Mouse (Mus musculus) heart, postnatal 0 days (tissue): ENCODE measurements around the gene Ehmt1.

Experiments used
- CTCF ChIP-seq: IDR thresholded peaks from 2 replicates; pipeline ENCODE4 v1.5.1; 2016; ENCODE audit warnings: antibody characterized with exemption, control low read depth, low read depth
- EP300 ChIP-seq: IDR thresholded peaks from 2 replicates; pipeline ENCODE4 v1.6.1; 2016; ENCODE audit warnings: antibody characterized with exemption, low read depth

GRCm38 (mm10) chr2:24925284-24925683, 5.9 kb upstream of the Ehmt1 start:
- TF ChIP-seq CTCF (no peak), EP300 (no peak)
